Mouse (Mus musculus): ENCODE results near the gene Srbd1. TPM values are rescaled to one million over a fixed set of nuclear protein-coding genes. Genes with fewer than 3 reads are reported as not detected.

Gene Srbd1
- total RNA-seq, 2 experiments from 2014 or later, result 14.7 to 15.9 TPM

GRCm38 (mm10) chr17:86149726-86150125 is 4.8 kb upstream of the Srbd1 start:
- no peak for DNase-seq (ENCODE audit: low spot score in 2 of 2)

- DNase-seq (ENCODE audit: low spot score in 2 of 2), result peak; percentile 10 to 32
Observed at GRCm38 (mm10) chr17:86144537-86145078, 367 bp downstream of the Srbd1 start.

GRCm38 (mm10) chr17:86135835-86136234 is 9.1 kb downstream of the Srbd1 start:
- DNase-seq (ENCODE audit: low spot score in 2 of 2), result peak in 1 of 2 experiments; percentile 6

GRCm38 (mm10) chr17:86134461-86134860 is 10.5 kb downstream of the Srbd1 start:
- DNase-seq (ENCODE audit: low spot score in 2 of 2), result no peak

- no peak for DNase-seq (ENCODE audit: low spot score in 2 of 2)
Observed at GRCm38 (mm10) chr17:86132534-86132933, 12.4 kb downstream of the Srbd1 start.

GRCm38 (mm10) chr17:86128198-86128597 is 16.8 kb downstream of the Srbd1 start:
- no peak for DNase-seq (ENCODE audit: low spot score in 2 of 2)

- DNase-seq (ENCODE audit: low spot score in 2 of 2), result no peak
Observed at GRCm38 (mm10) chr17:86125908-86126307, 19.1 kb downstream of the Srbd1 start.

- DNase-seq (ENCODE audit: low spot score in 2 of 2), result no peak
Observed at GRCm38 (mm10) chr17:86123146-86123545, 21.8 kb downstream of the Srbd1 start.

- peak; percentile 12 to 24 for DNase-seq (ENCODE audit: low spot score in 2 of 2)
Observed at GRCm38 (mm10) chr17:86096875-86097274, 48.1 kb downstream of the Srbd1 start.

- no peak for DNase-seq (ENCODE audit: low spot score in 2 of 2)
Observed at GRCm38 (mm10) chr17:86093124-86093523, 51.9 kb downstream of the Srbd1 start.

- no peak for DNase-seq (ENCODE audit: low spot score in 2 of 2)
Observed at GRCm38 (mm10) chr17:86091631-86092030, 53.3 kb downstream of the Srbd1 start.

GRCm38 (mm10) chr17:86089893-86090588 is 54.9 kb downstream of the Srbd1 start:
- DNase-seq (ENCODE audit: low spot score in 2 of 2), result no peak

GRCm38 (mm10) chr17:86087922-86088321 is 57.1 kb downstream of the Srbd1 start:
- no peak for DNase-seq (ENCODE audit: low spot score in 2 of 2)

GRCm38 (mm10) chr17:86086191-86086590 is 58.8 kb downstream of the Srbd1 start:
- no peak for DNase-seq (ENCODE audit: low spot score in 2 of 2)

GRCm38 (mm10) chr17:86083207-86083606 is 61.8 kb downstream of the Srbd1 start:
- DNase-seq (ENCODE audit: low spot score in 2 of 2), result no peak

GRCm38 (mm10) chr17:86078060-86078459 is 66.9 kb downstream of the Srbd1 start:
- DNase-seq (ENCODE audit: low spot score in 2 of 2), result no peak

- DNase-seq (ENCODE audit: low spot score in 2 of 2), result no peak
Observed at GRCm38 (mm10) chr17:86067444-86067843, 77.5 kb downstream of the Srbd1 start.

GRCm38 (mm10) chr17:86065833-86066232 is 79.1 kb downstream of the Srbd1 start:
- no peak for DNase-seq (ENCODE audit: low spot score in 2 of 2)

- peak; percentile 62 to 70 for DNase-seq (ENCODE audit: low spot score in 2 of 2)
Observed at GRCm38 (mm10) chr17:86063461-86063860, 81.5 kb downstream of the Srbd1 start.

- DNase-seq (ENCODE audit: low spot score in 2 of 2), result no peak
Observed at GRCm38 (mm10) chr17:86060911-86061310, 84.1 kb downstream of the Srbd1 start.

GRCm38 (mm10) chr17:86040221-86040984 is 104.6 kb downstream of the Srbd1 start:
- no peak for DNase-seq (ENCODE audit: low spot score in 2 of 2)

- DNase-seq (ENCODE audit: low spot score in 2 of 2), result no peak
Observed at GRCm38 (mm10) chr17:86039741-86040140, 105.2 kb downstream of the Srbd1 start.

Measured in left cerebral cortex, adult 18-20 months (tissue).